Mouse (Mus musculus) myocyte (in vitro differentiated cells): ENCODE data around the gene Map3k1.

Source experiments
- MYOG ChIP-seq, 3 experiments: IDR thresholded peaks; one replicate each; pipeline ENCODE4 v1.6.1; 2011; ENCODE audit warnings: control low read depth in 2 of 3, low read depth in 2 of 3, mild to moderate bottlenecking in 2 of 3; ENCODE audit not compliant: insufficient read length in 2 of 3, control insufficient read depth in 1 of 3, insufficient read depth in 1 of 3
- POLR2A ChIP-seq: IDR thresholded peaks from one replicate; pipeline ENCODE4 v1.6.1; 2011; ENCODE audit warnings: low read depth, mild to moderate bottlenecking, control low read depth, moderate library complexity; ENCODE audit not compliant: insufficient read length

GRCm38 (mm10) chr13:111824178-111824577, 15.4 kb upstream of the Map3k1 start:
- TF ChIP-seq MYOG (IDR thresholded peaks at IDR 0.05; ENCODE audit: control insufficient read depth in 1 of 3, insufficient read depth in 1 of 3, insufficient read length in 2 of 3, low read depth in 2 of 3) = no peak
- no peak for TF ChIP-seq POLR2A
